Mouse (Mus musculus): ENCODE results near the gene Metap2.

DNA sequence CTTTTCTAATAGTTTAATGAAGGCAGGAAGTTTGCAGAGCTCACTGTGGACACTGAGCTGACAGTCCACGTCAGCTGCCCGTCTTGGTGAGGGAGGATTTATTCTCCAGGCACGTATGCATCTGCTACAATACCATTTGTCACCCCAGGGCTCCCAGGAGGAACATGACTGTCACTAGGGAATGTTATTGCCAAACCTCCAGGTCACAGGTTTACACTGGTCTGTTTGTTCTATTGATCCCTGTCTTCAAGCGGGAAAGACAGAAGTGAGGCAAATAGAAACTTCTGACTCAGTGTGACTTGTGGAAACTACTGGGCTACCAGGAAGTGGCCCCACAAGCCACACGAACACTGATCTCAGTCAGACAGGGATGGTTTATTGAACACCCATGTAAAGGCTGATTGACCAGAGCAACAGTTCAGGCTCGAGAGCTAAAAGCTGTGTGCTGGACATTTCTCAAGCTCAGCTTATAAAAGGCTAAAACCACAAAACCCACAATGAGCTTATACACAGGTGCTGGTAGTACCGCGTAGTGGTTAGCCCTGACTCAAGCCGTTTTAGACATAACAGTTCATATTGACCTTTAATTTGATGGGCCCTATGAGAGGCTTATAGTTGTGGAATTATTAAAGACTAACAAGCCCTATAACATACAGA, 49.1 kb upstream of the Metap2 start:
- TF ChIP-seq FOSL1 (IDR thresholded peaks at IDR 0.05; ENCODE audit: insufficient read depth, low read length, poor library complexity, severe bottlenecking) (no peak), MAX (IDR thresholded peaks at IDR 0.05) (no peak), CTCF (IDR thresholded peaks at IDR 0.05; ENCODE audit: control insufficient read depth, insufficient read depth, insufficient read length) (no peak)

Measured in C2C12 (cell line).